In genomic region chr4:34656101-34656500, GRCm38 (mm10) we compare ENCODE assay signal across 14 mouse cellular contexts.
"Had no signal": no experiment of that assay in that cellular context is flagged by ENCODE, and none has a peak within 500 bp of the region (broad histone marks: within the 10 kb centered on the region; RNA-seq: fewer than 3 reads in every experiment).

No protein-coding gene starts in this region.

- DNase-seq: heart, postnatal 14 days; heart, postnatal 36 days; heart, postnatal 4 days; kidney, adult 11 months; kidney, adult 18-20 months; kidney, adult 2 months; kidney, adult 8-10 months; kidney, adult 9 months; kidney, postnatal 10 days; kidney, postnatal 14 days; kidney, postnatal 25 days; kidney, postnatal 36 days; kidney, postnatal 4 days; layer of hippocampus, adult 9-11 months had no signal
